Mouse (Mus musculus) heart, postnatal 25 days (tissue): ENCODE data around the gene Efcab8. TPM values are rescaled to one million over a fixed set of nuclear protein-coding genes. Genes with fewer than 3 reads are reported as not detected.
"Not testable (repeated sequence)": the region's sequence is repeated elsewhere in the genome, so short reads cannot be mapped to it uniquely, and the experiment has no call there.

Experiments
- DNase-seq: peaks from one replicate; pipeline ENCODE4 v3.0.0; 2022; ENCODE audit warnings: low spot score
- intact Hi-C: fragments of 180-260 bp; cut with DNase I; formaldehyde crosslinking; loops from one replicate; pipeline ENCODE4 v1.15.1; 2025
- total RNA-seq, 2 experiments: library from RNA; stranded (reverse); gene quantifications; 2 replicates each; pipeline ENCODE4 v1.2.3; 2021

Gene Efcab8
- total RNA-seq: not detected

GRCm38 (mm10) chr2:153779394-153779981 lies at the start of gene Efcab8:
Gene Efcab8 (plus strand): TSS chr2:153779931.
- no peak for DNase-seq
- intact Hi-C loops: no loop called here

GRCm38 (mm10) chr2:153734033-153734432 lies 45.7 kb upstream of the Efcab8 start:
- intact Hi-C loops: no loop called here

GRCm38 (mm10) chr2:153740500-153741436 lies 39.0 kb upstream of the Efcab8 start, which contains the start of gene Mapre1:
Gene Mapre1 (plus strand): TSS chr2:153741274.
- intact Hi-C loops: no loop called here
- DNase-seq: peak; percentile 99

More at GRCm38 (mm10) chr2:153734033-153734432, 45.7 kb upstream of the Efcab8 start:
- no peak for DNase-seq

GRCm38 (mm10) chr2:153741437-153742065 lies 38.2 kb upstream of the Efcab8 start:
- intact Hi-C loops: no loop called here
- no peak for DNase-seq

- no peak for DNase-seq
Observed at GRCm38 (mm10) chr2:153747994-153748393, 31.7 kb upstream of the Efcab8 start.

GRCm38 (mm10) chr2:153750363-153750762 lies 29.4 kb upstream of the Efcab8 start:
- intact Hi-C loops: no loop called here
- no peak for DNase-seq

More at GRCm38 (mm10) chr2:153747994-153748393, 31.7 kb upstream of the Efcab8 start:
- intact Hi-C loops: no loop called here

- intact Hi-C loops: no loop called here
- no peak for DNase-seq
Observed at GRCm38 (mm10) chr2:153762121-153762520, 17.6 kb upstream of the Efcab8 start.

- intact Hi-C loops: no loop called here
- no peak for DNase-seq
Observed at GRCm38 (mm10) chr2:153767484-153767883, 12.2 kb upstream of the Efcab8 start.

- DNase-seq: no peak
- intact Hi-C loops: no loop called here
Observed at GRCm38 (mm10) chr2:153768881-153769280, 10.8 kb upstream of the Efcab8 start.

GRCm38 (mm10) chr2:153772950-153773349 lies 6.8 kb upstream of the Efcab8 start:
- intact Hi-C loops: no loop called here
- no peak for DNase-seq

GRCm38 (mm10) chr2:153775472-153775871 lies 4.3 kb upstream of the Efcab8 start:
- intact Hi-C loops: no loop called here

GRCm38 (mm10) chr2:153778638-153779362 lies 931 bp upstream of the Efcab8 start:
- peak; percentile 63 for DNase-seq
- intact Hi-C loops: no loop called here

More at GRCm38 (mm10) chr2:153775472-153775871, 4.3 kb upstream of the Efcab8 start:
- no peak for DNase-seq

- intact Hi-C loops: no loop called here
- DNase-seq: no peak
Observed at GRCm38 (mm10) chr2:153781181-153781580, 1.4 kb downstream of the Efcab8 start.

GRCm38 (mm10) chr2:153784668-153785067 lies 4.9 kb downstream of the Efcab8 start:
- intact Hi-C loops: no loop called here
- DNase-seq: no peak

- intact Hi-C loops: loop anchor here (5.0 kb wide), 1 partner anchor 81 kb away; no protein-coding TSS in a partner anchor
- DNase-seq: no peak
Observed at GRCm38 (mm10) chr2:153793366-153793765, 13.6 kb downstream of the Efcab8 start.

GRCm38 (mm10) chr2:153795090-153795489 lies 15.4 kb downstream of the Efcab8 start:
- intact Hi-C loops: no loop called here
- no peak for DNase-seq

- not testable (repeated sequence) for DNase-seq
- intact Hi-C loops: loop anchor here (2.0 to 5.0 kb wide), 2 partner anchors 45 to 121 kb away; no protein-coding TSS in a partner anchor
Observed at GRCm38 (mm10) chr2:153807464-153807863, 27.7 kb downstream of the Efcab8 start.

- intact Hi-C loops: loop anchor here (5.0 kb wide), 1 partner anchor 44 kb away; no protein-coding TSS in a partner anchor
- no peak for DNase-seq
Observed at GRCm38 (mm10) chr2:153808146-153808545, 28.4 kb downstream of the Efcab8 start.

- intact Hi-C loops: loop anchor here (5.0 kb wide), 1 partner anchor 43 kb away; no protein-coding TSS in a partner anchor
- DNase-seq: no peak
Observed at GRCm38 (mm10) chr2:153808841-153809240, 29.1 kb downstream of the Efcab8 start.
